Mouse (Mus musculus): ENCODE results near the gene Htr6.

Gene Htr6

DNA sequence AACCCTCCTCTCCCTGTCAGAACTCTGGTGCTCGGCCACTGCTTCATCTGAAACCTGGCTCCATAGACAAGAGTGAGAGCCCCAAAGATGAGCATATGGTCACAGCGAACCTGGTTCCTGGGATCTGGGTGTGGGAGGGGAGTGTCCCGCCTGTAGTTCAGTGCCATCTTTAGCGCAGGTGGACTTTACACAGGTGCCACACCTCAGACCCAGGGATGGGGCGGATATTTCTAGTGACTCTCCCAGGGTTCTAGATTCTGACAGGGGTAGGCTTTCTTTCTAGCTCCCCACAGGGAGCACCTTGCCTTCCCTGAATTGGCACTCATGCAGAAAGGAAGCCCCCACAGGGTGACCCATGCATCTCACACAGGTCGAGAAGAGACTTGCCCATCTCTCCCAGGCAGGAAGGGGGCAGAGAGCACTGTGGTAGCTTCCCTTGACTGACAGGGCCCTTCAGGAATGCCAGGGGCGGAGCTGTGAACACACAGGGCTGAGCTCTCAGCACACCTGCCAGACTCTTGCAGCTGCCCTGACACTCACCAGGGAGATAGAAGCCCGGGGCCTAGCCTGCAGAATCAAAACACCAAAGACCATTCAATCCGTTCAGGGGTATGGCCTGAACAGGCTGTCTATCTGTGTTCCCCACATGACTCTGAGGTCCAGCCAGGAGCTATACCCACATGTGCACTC lies 13.8 kb upstream of the Htr6 start:
- DNase-seq (ENCODE audit: low spot score in 2 of 2): no peak

DNA sequence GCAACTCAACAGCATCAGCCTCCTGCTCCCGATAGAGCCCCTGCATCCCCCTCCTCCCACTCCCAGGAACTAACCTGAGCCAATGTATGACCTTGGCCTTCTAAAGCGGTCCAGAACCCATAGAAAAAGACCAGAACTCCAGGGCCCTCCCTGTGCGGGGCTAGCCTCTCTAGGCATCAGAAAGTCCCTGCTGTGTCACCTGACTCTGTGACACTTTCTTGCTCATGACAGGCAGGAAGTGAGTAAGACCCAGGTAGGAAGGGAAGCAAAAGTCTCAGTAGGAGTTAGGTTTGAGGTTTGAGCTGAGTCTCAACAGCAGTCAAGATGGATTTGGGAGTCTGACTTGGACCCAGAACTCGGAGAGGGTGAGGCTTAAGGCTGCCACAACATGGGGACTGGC lies 11.6 kb upstream of the Htr6 start:
- DNase-seq (ENCODE audit: low spot score in 2 of 2): no peak

GRCm38 (mm10) chr4:139086037-139086436 lies 10.7 kb upstream of the Htr6 start:
- peak; percentile 91 to 94 for DNase-seq (ENCODE audit: low spot score in 2 of 2)

- no peak for DNase-seq (ENCODE audit: low spot score in 2 of 2)
Observed at GRCm38 (mm10) chr4:139085337-139085736, 10.0 kb upstream of the Htr6 start.

- peak; percentile 87 to 88 for DNase-seq (ENCODE audit: low spot score in 2 of 2)
Observed at GRCm38 (mm10) chr4:139082790-139083564, 7.6 kb upstream of the Htr6 start.

DNA sequence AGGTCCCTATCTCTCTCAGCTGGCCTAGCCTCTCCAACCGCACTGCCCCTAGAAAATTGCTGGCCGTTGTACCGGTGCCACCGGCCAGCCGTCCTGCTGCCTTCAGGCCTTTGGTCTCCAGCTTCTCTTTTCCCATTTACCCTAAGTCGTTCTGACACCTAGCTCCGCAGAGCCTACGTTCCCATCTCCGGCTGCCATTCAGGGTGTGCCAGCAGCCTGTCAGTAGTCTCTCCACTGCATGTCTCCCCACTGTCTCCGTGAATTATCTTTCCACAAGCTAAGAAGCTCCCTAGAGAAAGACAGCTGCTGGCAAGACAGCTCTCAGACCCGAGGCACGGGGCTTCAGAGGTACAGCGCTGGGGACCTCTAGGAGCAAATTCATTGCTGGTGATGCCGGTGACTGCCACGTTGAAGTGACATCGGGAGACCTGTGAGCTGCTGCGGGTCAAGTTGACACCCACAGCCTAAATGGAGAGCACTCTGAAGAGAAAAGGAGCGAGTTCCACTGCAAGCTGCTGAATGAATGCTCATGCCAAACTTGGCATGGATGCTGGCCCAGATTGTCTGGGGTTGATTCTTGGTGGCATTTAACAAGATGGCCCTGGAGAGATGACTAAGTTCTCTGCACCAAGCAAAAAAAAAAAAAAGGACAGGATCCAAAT lies 6.0 kb upstream of the Htr6 start:
- DNase-seq (ENCODE audit: low spot score in 2 of 2): peak in 1 of 2 experiments; percentile 57

GRCm38 (mm10) chr4:139080259-139080658 lies 4.9 kb upstream of the Htr6 start:
- DNase-seq (ENCODE audit: low spot score in 2 of 2): no peak

DNA sequence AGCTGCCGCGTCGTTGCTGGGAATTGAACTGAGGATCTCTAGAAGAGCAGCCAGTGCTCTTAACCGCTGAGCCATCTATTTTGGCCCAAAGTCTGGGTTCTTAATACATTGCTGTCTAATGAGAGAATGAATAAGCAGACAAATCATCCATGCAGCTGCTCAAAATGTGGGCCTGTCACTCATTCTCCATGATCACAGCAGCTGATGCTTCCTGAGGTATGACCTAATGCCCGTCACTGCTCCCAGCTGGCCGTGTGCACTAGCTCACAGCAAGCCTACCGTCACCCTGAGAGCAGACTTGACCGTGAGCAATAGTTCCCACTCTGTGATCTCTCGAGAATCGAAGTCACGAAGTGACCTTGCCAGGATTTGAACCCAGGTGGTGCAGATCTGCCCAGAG lies 4.1 kb upstream of the Htr6 start:
- DNase-seq (ENCODE audit: low spot score in 2 of 2): no peak

GRCm38 (mm10) chr4:139078726-139079125 lies 3.4 kb upstream of the Htr6 start:
- DNase-seq (ENCODE audit: low spot score in 2 of 2): no peak

GRCm38 (mm10) chr4:139078313-139078712 lies 2.9 kb upstream of the Htr6 start:
- peak in 1 of 2 experiments; percentile 57 for DNase-seq (ENCODE audit: low spot score in 2 of 2)

DNA sequence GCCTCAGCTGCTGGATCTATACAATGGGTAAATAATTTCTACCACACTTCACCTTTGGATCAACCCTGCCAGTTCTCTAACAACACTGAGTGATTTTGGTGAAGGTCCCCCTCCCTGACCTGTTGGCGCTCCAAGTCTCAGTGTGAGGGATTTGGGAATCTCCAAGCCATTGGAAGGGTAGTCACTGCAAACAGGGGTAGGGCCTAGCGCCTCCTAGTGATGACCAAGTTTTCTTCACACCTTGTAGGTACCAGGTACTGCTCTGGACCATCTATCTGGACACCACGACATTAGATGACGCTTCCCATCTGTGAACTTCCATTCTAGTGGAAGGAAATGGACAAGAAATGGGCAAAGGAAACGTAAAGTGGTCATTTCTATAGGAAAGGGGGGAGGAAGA lies 545 bp upstream of the Htr6 start:
- no peak for DNase-seq (ENCODE audit: low spot score in 2 of 2)

DNA sequence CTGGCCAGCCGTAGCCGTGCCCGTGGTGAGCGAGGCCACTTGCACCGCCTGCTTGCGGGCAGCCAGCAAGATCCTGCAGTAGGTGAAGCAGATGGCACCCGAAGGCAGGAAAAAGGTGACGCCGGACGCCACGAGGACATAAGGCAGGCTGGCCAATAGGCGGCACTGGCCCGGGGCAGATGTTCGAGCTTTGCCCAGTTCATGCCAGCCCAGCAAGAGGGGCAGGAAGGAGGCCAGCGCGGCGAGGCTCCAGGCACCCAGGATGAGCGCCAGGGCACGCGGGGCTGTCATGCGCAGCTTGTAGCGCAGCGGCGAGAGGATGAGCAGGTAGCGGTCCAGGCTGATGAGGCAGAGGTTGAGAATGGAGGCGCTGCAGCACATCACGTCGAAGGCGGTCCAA lies 1.3 kb downstream of the Htr6 start:
- no peak for DNase-seq (ENCODE audit: low spot score in 2 of 2)

- peak; percentile 77 to 82 for DNase-seq (ENCODE audit: low spot score in 2 of 2)
Observed at GRCm38 (mm10) chr4:139068287-139068686, 7.1 kb downstream of the Htr6 start.

DNA sequence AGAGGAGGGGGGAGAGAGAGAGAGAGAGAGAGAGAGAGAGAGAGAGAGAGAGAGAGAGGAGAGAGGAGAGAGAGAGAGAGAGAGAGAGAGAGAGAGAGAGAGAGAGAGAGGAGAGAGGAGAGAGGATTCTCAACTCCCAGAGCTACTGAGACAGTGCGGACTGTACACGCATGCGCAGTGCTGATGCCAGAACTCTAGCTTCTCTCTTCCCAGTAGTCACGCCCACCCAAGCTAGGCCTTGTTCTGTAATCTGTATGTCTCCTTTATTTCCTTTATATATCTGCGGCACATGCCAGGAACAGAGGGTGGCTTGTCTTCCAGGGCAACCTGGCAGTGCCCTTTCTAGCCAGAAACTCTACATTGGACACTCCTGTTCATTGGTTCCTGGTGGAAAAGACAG lies 10.5 kb downstream of the Htr6 start:
- no peak for DNase-seq (ENCODE audit: low spot score in 2 of 2)

DNA sequence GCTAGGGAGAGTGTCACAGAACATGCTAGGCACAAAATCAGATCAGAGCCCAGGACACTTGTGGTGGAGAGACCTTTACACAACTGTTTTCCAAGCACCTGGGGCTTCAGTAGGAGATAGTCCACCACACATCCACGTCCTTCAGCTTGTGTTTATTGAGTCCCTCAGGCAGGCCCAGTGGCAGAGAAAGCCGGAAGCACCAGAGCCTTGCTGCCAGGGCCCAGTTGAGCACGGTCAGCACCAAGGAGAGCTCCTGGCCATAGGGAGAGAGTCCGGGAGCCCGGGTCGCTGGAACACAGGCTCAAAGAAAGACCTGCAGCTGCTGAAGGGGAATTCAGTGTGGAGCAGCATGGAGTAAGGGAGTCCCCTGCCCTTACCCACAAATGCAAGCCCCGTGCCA lies 15.8 kb downstream of the Htr6 start:
- no peak for DNase-seq (ENCODE audit: low spot score in 2 of 2)

GRCm38 (mm10) chr4:139058029-139058428 lies 17.3 kb downstream of the Htr6 start:
- no peak for DNase-seq (ENCODE audit: low spot score in 2 of 2)

DNA sequence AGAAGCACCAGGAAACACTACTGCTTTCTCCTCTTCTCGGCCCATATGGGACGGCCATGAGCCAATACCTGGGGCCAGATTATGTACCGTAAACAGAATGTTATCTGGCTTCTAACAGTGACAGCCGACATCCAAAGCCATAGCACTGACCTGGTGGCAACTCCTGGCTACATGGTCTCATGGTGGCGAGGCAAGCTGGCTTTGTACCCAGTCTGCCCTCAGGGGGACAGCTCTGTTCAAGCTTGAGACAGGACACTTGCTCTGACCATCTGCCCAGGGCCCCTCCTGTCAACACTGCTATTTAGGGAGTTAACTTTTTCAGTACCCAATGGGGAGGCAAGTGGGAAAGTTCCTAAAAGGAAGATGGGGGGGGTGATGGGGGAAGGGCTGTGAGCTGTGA lies 18.1 kb downstream of the Htr6 start:
- no peak for DNase-seq (ENCODE audit: low spot score in 2 of 2)

DNA sequence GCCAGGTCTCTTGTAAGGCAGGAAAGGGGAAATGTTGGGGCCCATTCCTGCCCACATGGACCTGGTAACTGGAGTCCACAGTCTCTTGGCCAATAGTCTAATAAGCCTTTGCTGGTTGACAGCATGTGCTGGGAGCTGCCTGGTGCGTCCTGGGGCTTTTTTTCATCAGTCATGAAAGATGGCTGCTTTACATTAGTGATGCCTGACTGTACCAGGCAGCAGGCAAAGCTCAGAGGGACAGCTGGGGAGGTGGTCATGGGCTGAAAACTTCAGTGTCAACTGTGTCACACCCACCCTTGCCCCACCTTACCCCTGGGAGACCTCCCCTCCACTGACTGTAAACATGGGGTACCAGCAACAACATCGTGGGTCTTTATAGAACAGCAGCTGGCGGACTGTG lies 19.6 kb downstream of the Htr6 start:
- DNase-seq (ENCODE audit: low spot score in 2 of 2): no peak

DNA sequence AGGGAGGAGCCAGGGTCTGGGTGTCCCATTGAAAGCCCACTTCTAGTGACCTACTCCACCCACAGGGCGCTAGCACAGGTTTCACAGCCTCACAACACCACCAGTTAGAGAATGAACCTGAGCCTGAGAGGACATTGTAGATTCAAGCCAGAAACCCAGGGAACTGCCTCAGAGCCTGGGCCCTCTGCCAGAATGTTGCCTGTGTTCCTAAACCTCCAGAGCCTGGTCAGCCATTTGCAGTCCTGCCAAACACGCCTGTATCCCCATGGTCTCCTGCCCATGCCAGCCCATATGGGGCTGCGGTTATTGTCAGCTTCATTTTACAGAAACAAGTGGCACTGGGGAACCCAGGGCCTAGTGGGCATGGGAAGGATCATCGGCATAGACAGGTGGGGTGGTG lies 20.0 kb downstream of the Htr6 start:
- DNase-seq (ENCODE audit: low spot score in 2 of 2): peak in 1 of 2 experiments; percentile 70

- DNase-seq (ENCODE audit: low spot score in 2 of 2): peak; percentile 88 to 89
Observed at GRCm38 (mm10) chr4:139054300-139054923, 21.0 kb downstream of the Htr6 start.

GRCm38 (mm10) chr4:139053391-139053790 lies 22.0 kb downstream of the Htr6 start:
- no peak for DNase-seq (ENCODE audit: low spot score in 2 of 2)

DNA sequence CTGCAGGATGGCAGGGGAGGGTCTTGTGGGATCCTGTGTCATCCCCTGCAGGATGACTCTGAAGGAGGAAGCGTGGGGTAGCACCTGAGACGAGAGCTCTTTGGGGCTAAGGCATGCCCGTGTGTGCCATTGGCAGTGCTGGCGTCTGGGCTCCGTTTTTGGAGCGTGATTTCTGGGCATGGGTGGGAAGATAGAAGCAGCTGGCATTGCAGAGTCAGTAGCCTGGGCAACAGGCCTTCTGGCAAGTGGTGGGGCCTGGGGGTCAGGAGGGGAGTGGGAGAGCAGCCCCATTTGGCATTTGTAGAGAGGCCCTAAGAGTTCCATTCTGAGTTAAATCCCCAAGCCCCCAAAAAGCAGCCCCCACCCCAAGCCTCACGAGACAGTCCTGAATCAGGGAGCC lies 22.6 kb downstream of the Htr6 start:
- no peak for DNase-seq (ENCODE audit: low spot score in 2 of 2)

All from right cerebral cortex, postnatal 10 days (tissue).